Mouse (Mus musculus) small intestine, adult 2 months (tissue): Measurements from ENCODE around the gene Mrpl22. TPM values are rescaled to one million over a fixed set of nuclear protein-coding genes. Genes with fewer than 3 reads are reported as not detected.
"Not testable (repeated sequence)": the region's sequence is repeated elsewhere in the genome, so short reads cannot be mapped to it uniquely, and the experiment has no call there.

Experiments used
- H3K27ac ChIP-seq: fragments of 200-500 bp; 2 replicates; pipeline ENCODE4 v1.5.1; 2012; ENCODE audit warnings: low read depth, low read length, control low read depth, inconsistent platforms; ENCODE audit not compliant: insufficient read depth
- H3K27me3 ChIP-seq: fragments of 200-500 bp; 2 replicates; pipeline ENCODE4 v1.6.1; 2012; ENCODE audit warnings: mild to moderate bottlenecking, moderate library complexity, low read length, inconsistent platforms; ENCODE audit not compliant: control insufficient read depth, insufficient read depth
- H3K36me3 ChIP-seq: fragments of 200-500 bp; 2 replicates; pipeline ENCODE4 v1.6.1; 2012; ENCODE audit warnings: mild to moderate bottlenecking, low read length, control low read depth, inconsistent platforms; ENCODE audit not compliant: control insufficient read depth, insufficient read depth
- H3K4me1 ChIP-seq: fragments of 200-500 bp; 2 replicates; pipeline ENCODE4 v1.6.1; 2012; ENCODE audit warnings: low read length, inconsistent platforms, mixed read lengths; ENCODE audit not compliant: control insufficient read depth, insufficient read depth, insufficient read length
- H3K4me3 ChIP-seq: fragments of 200-500 bp; 2 replicates; pipeline ENCODE4 v1.5.1; 2012; ENCODE audit warnings: low read depth, mild to moderate bottlenecking, control low read depth, inconsistent platforms, low read length, moderate library complexity
- CTCF ChIP-seq: fragments of 200-500 bp; IDR thresholded peaks from 2 replicates; pipeline ENCODE4 v1.5.1; 2012; ENCODE audit warnings: low read depth, mild to moderate bottlenecking, control low read depth, inconsistent platforms, low read length, moderate library complexity, mixed read lengths; ENCODE audit not compliant: insufficient replicate concordance, insufficient read length; ENCODE audit errors: extremely low read depth
- POLR2A ChIP-seq: fragments of 200-500 bp; IDR thresholded peaks from 2 replicates; pipeline ENCODE4 v1.6.1; 2012; ENCODE audit warnings: low read depth, mild to moderate bottlenecking, control low read depth, inconsistent platforms, low read length, moderate library complexity
- WGBS: fragments of 180-500 bp; shearing (Covaris S2); methylation state at CpG from one replicate; pipeline ENCODE4 v1.1.7; 2018; 5-methylcytosine and 5-hydroxymethylcytosine counted together
- polyA plus RNA-seq: library from polyadenylated mRNA; depleted of rRNA; stranded (reverse); fragments of >200 nt; gene quantifications from 2 replicates; pipeline ENCODE4 v1.2.3, GENCODE M21; 2012

Gene Mrpl22
- polyA plus RNA-seq, 1 experiment: 13.9 TPM

DNA sequence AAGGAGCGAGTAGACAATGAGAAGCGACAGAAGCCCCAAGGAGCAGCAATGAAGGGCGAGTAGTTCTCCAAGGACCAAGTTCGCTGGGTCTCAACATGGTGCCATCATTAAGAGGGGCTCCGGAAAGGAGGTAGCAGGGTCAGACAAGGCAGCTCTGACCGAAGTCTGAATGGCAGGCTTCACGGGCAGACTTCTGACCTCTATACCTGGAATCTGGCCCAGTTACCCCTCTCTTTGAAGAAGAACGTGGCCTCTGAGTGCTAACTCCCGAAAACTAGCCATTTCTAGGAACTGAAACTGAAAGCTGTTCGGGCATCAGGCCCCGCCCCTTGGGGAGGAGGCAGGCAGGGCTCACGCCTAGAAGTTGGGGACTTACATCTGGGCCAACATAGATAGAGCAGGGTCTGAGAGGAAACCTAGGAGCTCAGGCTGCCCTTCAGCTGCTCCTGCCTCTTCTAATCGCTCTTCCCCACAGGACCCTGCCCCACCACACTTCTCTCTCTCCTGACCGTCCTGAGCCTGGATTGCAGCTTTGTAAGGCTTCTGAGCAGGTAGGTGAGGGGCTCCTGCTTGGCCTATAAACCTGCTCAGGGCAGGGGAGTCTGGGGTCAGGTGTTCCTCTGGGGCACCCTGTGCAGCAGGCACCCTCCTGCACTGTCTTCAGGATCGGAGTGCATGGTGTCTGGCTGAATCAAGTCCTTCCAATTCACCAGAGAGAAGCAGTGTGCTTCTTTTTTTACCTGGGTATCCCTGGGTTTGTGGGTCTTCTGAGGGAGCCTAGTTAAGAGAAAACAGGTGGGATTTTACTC lies 28.0 kb downstream of the Mrpl22 start, which contains the start of the genes Igtp and Irgm2:
Gene Igtp, plus strand, starts transcription at position 328 of the 809 bp plus-strand sequence.
Gene Irgm2, plus strand, starts transcription at position 390 of the 809 bp plus-strand sequence.
- H3K4me1 ChIP-seq, H3K27me3 ChIP-seq: not testable (repeated sequence)
- 1% methylated on average over 14 of the region's 15 CpGs for WGBS
- H3K27ac ChIP-seq: peak within 1 kb of the TSS; percentile 84
- TF ChIP-seq POLR2A: peak; percentile 59
- H3K4me3 ChIP-seq: peak within 1 kb of the TSS; percentile 70
- peaks cover 12% of the 10 kb centered on the region for H3K36me3 ChIP-seq

- Histone ChIP-seq H3K4me3 (peak overlapping the region; percentile 70; the same call in 1 of the 2 replicates), H3K27me3 (no peaks in the 10 kb centered on the region), H3K27ac (peak overlapping the region; percentile 12; the same call in 1 of the 2 replicates), H3K4me1 (peaks cover 8% of the 10 kb centered on the region; the same call in 1 of the 2 replicates), H3K36me3 (peaks cover 15% of the 10 kb centered on the region)
- WGBS: 70% methylated on average over 4 of the region's 4 CpGs
- TF ChIP-seq CTCF (no peak), POLR2A (no peak)
These were observed 28.8 kb downstream of the Mrpl22 start for GRCm38 (mm10) chr11:58200226-58200625.

DNA sequence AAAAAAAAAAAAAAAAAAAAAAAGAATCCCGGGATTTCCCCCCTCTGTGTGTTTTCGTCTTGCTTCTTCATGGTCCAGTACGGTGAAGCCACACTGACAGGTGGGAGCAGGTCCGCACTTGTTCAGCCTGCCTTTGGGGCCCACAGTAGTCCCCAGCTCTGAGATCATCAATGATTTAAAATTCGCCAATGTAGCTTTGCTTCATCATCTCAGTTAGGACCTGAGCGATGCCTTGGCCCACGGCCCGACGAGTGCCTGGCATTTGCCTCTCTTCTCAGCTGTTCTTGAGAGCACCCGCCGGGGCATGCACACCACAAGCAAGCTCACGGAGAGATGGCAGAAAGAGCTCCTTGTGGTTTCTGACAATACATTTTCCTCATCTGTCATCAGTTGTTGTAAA lies 29.6 kb downstream of the Mrpl22 start:
- TF ChIP-seq POLR2A: 0 out of 2 replicates have a peak, but pooled peaks have one; percentile 13
- no peak for TF ChIP-seq CTCF
- H3K4me3 ChIP-seq: peak overlapping the region; percentile 56
- H3K27me3 ChIP-seq: no peaks in the 10 kb centered on the region
- WGBS: 80% methylated on average over 12 of the region's 12 CpGs
- H3K27ac ChIP-seq: no peak overlapping the region
- peaks cover 19% of the 10 kb centered on the region for H3K36me3 ChIP-seq
- H3K4me1 ChIP-seq: peaks cover 8% of the 10 kb centered on the region; the same call in 1 of the 2 replicates

DNA sequence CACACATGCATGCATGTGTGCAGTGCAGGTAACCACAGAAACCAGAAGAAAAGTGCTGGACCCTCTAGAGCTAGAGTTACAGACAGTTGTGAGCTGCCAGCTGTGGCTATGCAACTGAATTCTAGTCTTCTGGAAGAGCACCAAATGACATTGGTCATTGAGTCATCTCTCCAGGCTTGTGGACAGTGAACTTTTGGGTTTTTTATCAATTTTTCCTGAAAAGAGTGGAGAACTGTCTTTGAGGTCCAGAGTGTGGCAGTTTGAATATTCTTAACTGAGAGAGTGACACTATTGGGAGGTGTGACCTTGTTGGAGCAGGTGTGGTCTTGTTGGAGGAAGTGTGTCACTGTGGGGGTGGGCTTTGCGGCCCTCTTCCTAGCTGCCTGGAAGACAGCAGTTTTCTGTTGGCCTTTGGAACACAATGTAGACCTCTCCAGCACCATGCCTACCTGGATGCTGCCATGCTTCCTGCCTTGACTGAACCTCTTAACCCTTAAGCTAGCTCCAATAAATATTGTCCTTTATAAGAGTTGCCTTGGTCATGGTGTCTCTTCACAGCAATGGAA lies 38.9 kb downstream of the Mrpl22 start:
- Histone ChIP-seq H3K36me3 (peaks cover 13% of the 10 kb centered on the region), H3K4me1 (peaks cover 8% of the 10 kb centered on the region; the same call in 1 of the 2 replicates), H3K4me3 (no peak overlapping the region), H3K27me3 (no peaks in the 10 kb centered on the region), H3K27ac (no peak overlapping the region)
- WGBS: 77% methylated on average over 1 of the region's 1 CpGs
- no peak for TF ChIP-seq POLR2A
- no peak for TF ChIP-seq CTCF

DNA sequence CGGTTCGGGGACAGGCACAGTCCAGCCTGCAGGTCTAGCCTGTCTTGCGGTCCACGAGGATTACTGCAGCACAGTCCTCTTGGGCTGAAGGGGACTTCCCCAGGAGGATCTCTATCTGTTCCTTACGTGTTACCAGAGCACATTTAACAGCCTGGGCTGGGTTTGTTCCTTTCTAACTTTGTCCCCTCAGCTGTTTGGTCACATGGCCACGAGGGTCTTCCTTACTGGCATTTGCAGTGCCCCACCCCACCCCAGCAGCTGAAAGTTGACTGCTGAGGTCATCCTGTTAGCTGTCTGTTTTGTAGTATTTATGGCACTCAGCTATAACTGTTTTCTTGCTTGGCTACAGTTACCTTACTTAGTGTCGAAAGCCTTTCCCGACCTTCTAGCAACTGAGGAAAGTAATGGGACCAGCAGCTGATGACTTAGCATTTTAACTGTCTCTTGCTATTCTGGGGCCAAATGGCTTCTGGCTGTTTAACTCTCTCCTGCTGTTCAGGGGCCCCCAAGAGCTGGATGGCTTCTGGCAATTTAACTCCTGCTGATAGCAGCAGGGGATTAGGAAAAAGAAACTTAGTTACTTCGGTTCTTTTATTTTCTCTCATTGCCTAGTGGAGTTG lies 39.7 kb downstream of the Mrpl22 start:
- no peaks in the 10 kb centered on the region for H3K27me3 ChIP-seq
- H3K27ac ChIP-seq: no peak overlapping the region
- peaks cover 7% of the 10 kb centered on the region for H3K36me3 ChIP-seq
- TF ChIP-seq POLR2A: no peak
- no peak for TF ChIP-seq CTCF
- H3K4me1 ChIP-seq: peaks cover 8% of the 10 kb centered on the region; the same call in 1 of the 2 replicates
- H3K4me3 ChIP-seq: no peak overlapping the region
- 21% methylated on average over 9 of the region's 9 CpGs for WGBS

DNA sequence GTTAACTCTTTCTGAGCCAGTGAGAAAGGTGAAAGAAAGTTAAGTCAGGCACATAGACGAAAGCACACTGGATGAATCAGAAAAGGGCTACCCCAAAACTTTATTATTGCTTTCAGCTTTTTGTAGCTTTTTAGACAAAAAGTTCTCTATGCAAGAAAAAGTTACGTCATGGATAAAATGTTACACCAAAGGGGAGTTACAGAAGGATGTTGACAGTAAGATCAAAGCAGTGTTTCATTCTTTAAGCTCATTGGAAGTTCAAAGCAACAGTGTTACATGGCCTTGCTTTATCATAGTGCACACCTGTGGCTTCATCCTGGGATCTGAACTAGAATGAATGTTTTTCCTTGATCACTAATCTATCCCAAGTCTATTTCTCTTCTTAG lies 40.2 kb downstream of the Mrpl22 start:
- Histone ChIP-seq H3K4me1 (peaks cover 8% of the 10 kb centered on the region; the same call in 1 of the 2 replicates), H3K27ac (no peak overlapping the region), H3K4me3 (no peak overlapping the region), H3K27me3 (no peaks in the 10 kb centered on the region), H3K36me3 (peaks cover 4% of the 10 kb centered on the region)
- 53% methylated on average over 2 of the region's 2 CpGs for WGBS
- TF ChIP-seq POLR2A: no peak
- no peak for TF ChIP-seq CTCF

DNA sequence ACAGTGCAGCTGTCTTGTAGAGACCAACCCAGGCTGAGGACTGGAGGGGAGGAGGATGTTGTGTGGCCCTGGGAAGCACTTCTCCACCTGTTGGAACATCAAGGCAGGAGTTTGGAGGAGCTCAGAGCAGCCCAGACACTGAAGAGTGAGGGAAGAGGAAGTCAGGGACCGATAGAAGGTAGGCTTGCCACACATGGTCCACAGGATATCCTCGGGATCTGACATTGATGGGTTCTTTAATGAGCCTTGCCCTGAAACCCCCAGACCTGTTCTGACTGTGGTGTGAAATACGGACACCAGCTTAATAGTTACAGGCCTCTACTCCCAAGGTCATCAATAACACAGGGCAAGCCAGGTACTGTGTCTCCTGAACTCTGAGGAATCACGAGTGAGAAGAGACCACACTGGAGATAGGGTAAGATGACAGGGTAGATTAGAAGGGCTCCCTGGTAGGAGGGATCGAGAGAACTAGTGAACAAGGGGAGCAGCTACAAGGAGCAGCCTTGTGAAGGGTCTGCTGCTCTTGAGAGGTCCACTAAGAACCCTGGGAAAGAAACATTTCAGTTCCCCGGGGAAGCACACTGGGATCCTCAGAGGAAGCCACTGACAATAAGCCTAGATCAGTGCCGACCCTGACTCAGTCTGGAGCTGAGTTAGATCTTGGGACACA lies 42.3 kb downstream of the Mrpl22 start:
- H3K4me1 ChIP-seq: peaks cover 18% of the 10 kb centered on the region

More for the DNA sequence above, 42.3 kb downstream of the Mrpl22 start:
- Histone ChIP-seq H3K36me3 (peaks cover 2% of the 10 kb centered on the region), H3K27ac (no peak overlapping the region), H3K4me3 (no peak overlapping the region), H3K27me3 (no peaks in the 10 kb centered on the region)
- WGBS: 84% methylated on average over 7 of the region's 7 CpGs
- TF ChIP-seq CTCF (no peak), POLR2A (no peak)
